Mouse (Mus musculus) bone marrow, adult 2 months (tissue): ENCODE measurements around the gene Bcl2l10. TPM values are rescaled to one million over a fixed set of nuclear protein-coding genes. Genes with fewer than 3 reads are reported as not detected.

Experiments
- H3K27ac ChIP-seq: fragments of 200-500 bp; 2 replicates; pipeline ENCODE4 v1.5.1; 2012; ENCODE audit warnings: low read depth, mild to moderate bottlenecking, control low read depth, inconsistent platforms, low read length; ENCODE audit not compliant: control insufficient read depth, poor library complexity, insufficient read depth
- H3K4me1 ChIP-seq: fragments of 200-500 bp; 2 replicates; pipeline ENCODE4 v1.6.1; 2011; ENCODE audit warnings: low read length; ENCODE audit not compliant: control insufficient read depth, insufficient read depth
- H3K4me3 ChIP-seq: fragments of 200-500 bp; replicated peaks from 2 replicates; pipeline ENCODE3; 2011; ENCODE audit warnings: mild to moderate bottlenecking, low read depth, low read length, control low read depth; ENCODE audit not compliant: control insufficient read depth
- CTCF ChIP-seq: fragments of 200-500 bp; IDR thresholded peaks from 2 replicates; pipeline ENCODE4 v1.5.1; 2011; ENCODE audit warnings: low read length, control low read depth; ENCODE audit not compliant: control insufficient read depth, insufficient read depth
- POLR2A ChIP-seq: fragments of 200-500 bp; IDR thresholded peaks from 2 replicates; pipeline ENCODE4 v1.6.1; 2011; ENCODE audit warnings: low read depth, mild to moderate bottlenecking, control low read depth, low read length, borderline replicate concordance; ENCODE audit not compliant: control insufficient read depth
- WGBS: fragments of 180-500 bp; shearing (Covaris S2); methylation state at CpG from one replicate; pipeline ENCODE4 v1.1.7; 2018; 5-methylcytosine and 5-hydroxymethylcytosine counted together
- polyA plus RNA-seq: library from polyadenylated mRNA; stranded (reverse); fragments of >200 nt; gene quantifications from 2 replicates; pipeline ENCODE4 v1.2.4, GENCODE M21; 2011; ENCODE audit warnings: low replicate concordance; ENCODE audit not compliant: missing spikeins, insufficient read depth, insufficient read length

Gene Bcl2l10
- polyA plus RNA-seq, 1 experiment = not detected

DNA sequence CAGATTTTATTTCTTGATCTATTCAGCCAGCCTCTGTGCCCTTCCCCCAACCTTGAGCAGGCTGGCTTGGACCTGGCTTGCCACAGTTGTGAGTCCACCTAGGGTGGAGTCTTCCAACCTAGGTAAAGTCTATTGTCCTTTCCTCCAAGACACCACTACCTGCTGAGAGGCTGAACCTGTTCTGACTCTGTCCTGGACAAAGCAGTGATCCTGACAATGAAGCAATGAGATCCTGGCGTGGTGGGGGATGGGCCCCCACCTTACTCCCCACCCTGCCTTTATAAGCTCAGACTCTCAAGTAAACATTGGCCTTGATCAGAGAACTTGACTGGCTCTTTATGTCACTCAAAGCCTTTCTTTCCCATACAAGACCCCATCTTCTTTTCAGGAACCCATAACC, 28.9 kb downstream of the Bcl2l10 start:
- Histone ChIP-seq H3K4me3 (no peak overlapping the region), H3K27ac (no peak overlapping the region), H3K4me1 (no peaks in the 10 kb centered on the region)
- no peak for TF ChIP-seq POLR2A
- TF ChIP-seq CTCF = no peak
- 81% methylated on average over 1 of the region's 1 CpGs for WGBS

DNA sequence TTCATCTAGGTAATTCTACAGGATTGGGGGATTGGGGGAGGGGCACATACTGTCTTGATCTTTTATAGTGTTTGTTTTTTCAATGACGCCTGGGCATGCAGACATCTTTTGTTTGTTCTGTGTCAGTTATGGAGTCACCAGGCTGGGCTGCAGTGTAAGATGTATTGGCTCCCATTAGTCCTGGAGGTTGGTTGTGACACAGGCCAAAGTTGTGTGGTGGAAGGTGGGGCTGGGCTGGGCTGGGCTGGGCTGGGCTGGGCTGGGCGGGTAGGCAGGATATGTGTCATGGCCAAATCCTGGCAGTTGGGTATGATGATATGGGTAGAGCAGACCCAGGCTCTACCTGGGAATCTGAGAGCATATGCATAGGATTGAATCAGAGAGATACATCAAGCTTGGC, 31.2 kb downstream of the Bcl2l10 start:
- 67% methylated on average over 2 of the region's 2 CpGs for WGBS

DNA sequence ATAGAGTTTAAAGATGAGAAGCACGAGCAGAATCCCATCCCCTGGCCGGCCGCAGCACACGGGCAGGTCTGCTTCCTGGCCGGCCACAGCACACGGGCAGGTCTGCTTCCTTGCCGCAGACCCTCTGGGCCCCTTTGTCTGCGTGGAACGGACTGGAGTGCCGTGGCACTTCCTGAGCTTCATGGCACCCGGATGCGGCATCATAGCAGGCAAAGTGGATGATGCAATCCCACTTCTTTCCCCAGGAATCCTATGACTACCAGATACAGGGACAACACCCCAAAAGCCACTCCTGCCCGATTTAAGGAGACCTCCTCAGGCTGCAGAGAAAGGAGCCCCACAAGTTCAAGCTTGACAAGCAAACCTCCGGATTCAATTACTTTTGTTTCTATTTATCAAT, 35.3 kb downstream of the Bcl2l10 start:
- no peak overlapping the region for H3K27ac ChIP-seq
- WGBS = 84% methylated on average over 14 of the region's 14 CpGs
- TF ChIP-seq CTCF (no peak), POLR2A (no peak)
- H3K4me3 ChIP-seq = no peak overlapping the region
- no peaks in the 10 kb centered on the region; the same call in 1 of the 2 replicates for H3K4me1 ChIP-seq

More for the DNA sequence above, 31.2 kb downstream of the Bcl2l10 start:
- H3K27ac ChIP-seq = no peak overlapping the region
- no peak for TF ChIP-seq CTCF
- TF ChIP-seq POLR2A = no peak
- no peaks in the 10 kb centered on the region for H3K4me1 ChIP-seq
- H3K4me3 ChIP-seq = no peak overlapping the region

DNA sequence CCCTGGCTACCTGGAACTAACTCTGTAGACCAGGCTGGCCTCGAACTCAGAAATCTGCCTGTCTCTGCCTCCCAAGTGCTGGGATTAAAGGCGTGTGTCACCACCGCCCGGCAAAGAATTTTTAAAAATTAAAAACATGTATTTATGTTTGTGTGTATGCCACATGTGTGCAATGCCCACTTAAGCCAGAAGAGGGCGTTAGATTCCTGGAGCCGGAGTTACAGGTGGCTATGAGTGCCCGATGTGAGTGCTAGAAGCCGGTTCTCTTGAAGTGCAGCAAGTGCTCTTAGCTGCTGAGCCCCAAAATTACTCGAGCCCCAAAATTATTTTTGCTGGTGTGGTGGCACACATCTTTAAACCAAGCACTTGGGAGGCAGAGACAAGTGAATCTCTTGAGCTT, 36.2 kb downstream of the Bcl2l10 start:
- H3K4me3 ChIP-seq = no peak overlapping the region
- H3K27ac ChIP-seq = no peak overlapping the region
- no peak for TF ChIP-seq CTCF
- TF ChIP-seq POLR2A = no peak
- WGBS = 82% methylated on average over 9 of the region's 9 CpGs
- no peaks in the 10 kb centered on the region; the same call in 1 of the 2 replicates for H3K4me1 ChIP-seq

DNA sequence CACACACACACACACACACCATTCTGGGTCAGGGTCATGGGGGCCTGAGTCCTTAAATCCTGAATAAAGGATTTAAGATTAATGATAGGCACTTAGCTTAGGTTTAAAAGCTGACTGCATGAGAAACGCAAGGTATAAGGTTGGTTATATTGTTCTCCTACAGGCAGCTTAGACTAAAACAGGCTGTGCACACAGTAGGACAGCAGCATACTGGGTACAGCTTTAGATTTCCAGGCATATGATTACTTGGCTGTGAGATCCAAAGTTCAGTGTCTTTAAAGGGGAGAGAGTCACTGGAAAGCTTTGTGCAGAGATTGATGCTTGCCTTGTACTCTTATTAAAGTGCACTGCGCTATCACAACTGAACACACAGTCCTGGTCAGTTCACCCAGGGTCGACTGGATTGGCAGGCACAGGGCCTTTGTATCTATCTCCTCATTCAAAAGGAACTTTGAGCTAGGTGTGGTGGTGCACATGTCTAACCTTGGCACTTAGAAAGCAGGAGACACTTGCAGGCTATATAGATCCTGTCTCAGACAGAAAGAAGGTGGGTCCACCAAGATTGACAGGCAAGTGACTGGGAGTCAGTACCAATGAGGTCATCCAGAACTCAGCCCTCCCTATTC, 36.9 kb downstream of the Bcl2l10 start:
- TF ChIP-seq POLR2A (no peak), CTCF (no peak)
- no peaks in the 10 kb centered on the region; the same call in 1 of the 2 replicates for H3K4me1 ChIP-seq
- 73% methylated on average over 3 of the region's 3 CpGs for WGBS

DNA sequence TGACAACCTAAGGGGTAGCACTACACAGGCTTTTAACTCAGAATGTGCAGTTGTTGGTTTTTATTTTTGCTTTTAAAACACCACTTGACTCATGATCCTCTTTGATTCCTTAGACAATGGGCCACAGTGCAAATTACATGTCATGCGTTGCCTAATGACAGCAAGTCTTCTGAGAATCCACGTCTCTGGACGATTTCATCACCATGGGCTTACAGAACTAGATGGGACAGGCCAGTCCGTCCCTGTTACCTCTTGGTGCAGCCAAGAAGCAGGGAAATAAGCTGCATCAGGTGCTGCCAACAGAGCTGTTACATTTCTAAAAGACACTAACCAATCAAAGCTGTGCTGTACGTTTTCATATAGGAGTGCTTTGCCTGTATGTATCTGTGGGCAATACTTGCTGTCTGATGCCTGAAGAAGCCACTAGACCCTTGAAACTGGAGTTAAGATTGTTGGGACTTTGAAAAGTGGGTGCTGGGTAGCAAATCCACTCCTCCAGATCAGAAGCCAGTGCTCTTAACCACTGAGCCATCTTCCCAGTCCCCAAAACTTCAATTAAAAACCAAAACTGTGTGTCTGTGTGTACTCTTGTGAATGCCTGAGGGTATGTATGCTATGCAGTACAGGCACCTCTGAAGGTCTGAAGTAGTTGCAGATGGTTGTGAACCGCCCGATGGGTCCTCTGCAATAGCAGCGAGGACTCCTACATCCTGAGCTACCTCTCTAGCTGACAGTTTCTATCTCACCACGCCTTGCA, 37.8 kb downstream of the Bcl2l10 start:
- Histone ChIP-seq H3K4me1 (no peaks in the 10 kb centered on the region; the same call in 1 of the 2 replicates), H3K27ac (no peak overlapping the region), H3K4me3 (no peak overlapping the region)
- 67% methylated on average over 9 of the region's 9 CpGs for WGBS
- no peak for TF ChIP-seq CTCF
- no peak for TF ChIP-seq POLR2A

More for the DNA sequence above, 36.9 kb downstream of the Bcl2l10 start:
- H3K27ac ChIP-seq = no peak overlapping the region
- no peak overlapping the region for H3K4me3 ChIP-seq

DNA sequence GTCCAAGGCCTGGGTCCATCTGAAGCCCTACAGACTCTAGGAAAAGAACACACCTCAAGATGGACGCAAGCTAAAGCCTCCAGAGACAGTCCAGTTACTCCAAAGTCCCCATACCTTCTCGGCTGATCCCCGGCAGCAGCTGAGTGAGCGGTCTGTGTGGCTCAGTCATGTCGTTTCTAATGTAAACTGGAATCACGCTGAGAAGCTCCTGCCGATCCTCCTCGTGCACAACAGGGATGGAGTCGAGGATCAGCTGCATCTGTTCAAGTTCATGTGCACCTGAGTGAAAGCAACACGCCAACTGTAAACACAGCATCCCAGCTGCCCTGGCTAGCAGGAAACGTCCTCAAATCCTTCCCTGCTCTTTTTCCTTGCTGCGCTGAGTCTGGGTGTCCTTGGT, 45.7 kb downstream of the Bcl2l10 start:
- WGBS = 87% methylated on average over 12 of the region's 12 CpGs
- no peak for TF ChIP-seq POLR2A
- Histone ChIP-seq H3K4me3 (no peak overlapping the region), H3K27ac (no peak overlapping the region), H3K4me1 (no peaks in the 10 kb centered on the region)

DNA sequence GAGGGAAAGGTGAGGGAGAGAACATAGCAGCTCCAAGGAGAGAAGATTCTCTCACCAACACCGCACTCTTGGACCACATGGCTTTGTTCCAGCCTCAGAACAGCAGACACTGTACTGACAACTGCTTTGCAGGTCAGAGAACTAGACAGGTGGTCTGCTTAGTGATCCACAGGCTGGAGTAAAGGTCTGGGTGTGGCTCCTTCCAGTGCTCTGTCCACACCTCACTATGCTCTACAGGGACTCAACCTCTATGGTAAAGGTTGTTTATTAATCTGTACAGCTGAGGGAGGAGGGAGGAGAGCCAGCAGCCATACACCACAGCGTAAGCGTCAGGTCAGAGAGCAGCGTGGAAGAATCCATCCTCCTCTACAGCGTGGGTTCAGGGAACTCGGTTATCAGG, 48.4 kb downstream of the Bcl2l10 start:
- Histone ChIP-seq H3K4me1 (no peaks in the 10 kb centered on the region), H3K27ac (no peak overlapping the region), H3K4me3 (no peak overlapping the region)
- WGBS = 79% methylated on average over 6 of the region's 6 CpGs
- no peak for TF ChIP-seq CTCF
- TF ChIP-seq POLR2A = no peak
